Mouse (Mus musculus) urinary bladder, adult 18-20 months (tissue): ENCODE data around the gene Aaas.
A peak's percentile ranks its signal among the peaks of the same experiment; 100 is the strongest.

Source experiments
- DNase-seq, 2 experiments: peaks; one replicate each; pipeline ENCODE4 v3.0.0; 2022; ENCODE audit warnings: low spot score in 2 of 2, mixed read lengths in 2 of 2

Gene Aaas

GRCm38 (mm10) chr15:102350138-102350941, at the start of gene Aaas:
Gene Aaas, minus strand, starts transcription at chr15:102350771.
- DNase-seq: peak; percentile 91 to 93

DNA sequence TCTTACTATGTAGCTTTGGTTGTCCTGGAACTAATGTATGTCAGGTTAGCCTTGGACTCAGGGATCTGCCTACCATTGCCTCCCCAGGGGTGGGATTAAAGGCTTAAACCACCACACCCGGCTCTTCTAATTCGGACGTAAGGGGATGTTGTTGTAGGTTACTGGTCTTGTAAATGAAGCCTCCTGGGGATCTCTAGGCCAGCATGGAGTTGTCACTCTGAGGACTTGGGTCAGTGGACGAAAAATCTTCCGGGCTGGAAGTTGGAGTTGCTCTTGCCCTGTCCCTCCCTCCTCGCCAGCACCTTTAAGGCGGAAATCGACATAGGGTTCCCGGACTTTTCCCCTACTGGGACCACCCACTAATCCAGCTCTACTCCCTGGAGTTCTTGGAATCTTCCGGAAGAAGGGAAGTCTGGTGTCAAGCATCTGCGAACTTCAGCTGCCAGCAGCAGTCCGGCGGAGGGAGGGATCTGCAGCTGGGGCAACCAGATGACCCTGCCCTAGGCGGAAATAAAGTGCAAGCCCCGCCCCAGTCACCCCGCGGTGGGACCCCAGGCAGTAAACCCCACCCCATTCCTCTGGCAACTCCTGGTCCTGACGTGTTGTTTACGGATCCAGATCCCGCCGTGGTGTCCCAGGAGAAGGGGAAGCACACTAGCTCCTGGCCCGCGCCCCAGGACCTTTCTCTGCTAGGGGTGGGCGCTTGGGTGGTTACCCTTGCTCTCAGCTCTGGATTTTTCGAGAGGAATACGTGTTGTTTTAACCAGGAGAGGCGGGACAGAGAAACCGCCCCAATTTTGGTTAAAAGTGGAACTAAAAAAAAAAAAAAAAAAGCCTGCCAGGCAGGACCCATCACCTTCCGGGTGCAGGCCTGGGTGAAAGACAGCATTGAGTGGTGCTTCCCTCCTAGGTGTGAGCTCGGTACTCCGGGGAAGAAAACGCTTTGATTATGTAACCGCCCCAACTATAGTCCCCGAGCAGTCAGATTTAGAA, 49.0 kb upstream of the Aaas start:
- DNase-seq: peak; percentile 78 to 92

DNA sequence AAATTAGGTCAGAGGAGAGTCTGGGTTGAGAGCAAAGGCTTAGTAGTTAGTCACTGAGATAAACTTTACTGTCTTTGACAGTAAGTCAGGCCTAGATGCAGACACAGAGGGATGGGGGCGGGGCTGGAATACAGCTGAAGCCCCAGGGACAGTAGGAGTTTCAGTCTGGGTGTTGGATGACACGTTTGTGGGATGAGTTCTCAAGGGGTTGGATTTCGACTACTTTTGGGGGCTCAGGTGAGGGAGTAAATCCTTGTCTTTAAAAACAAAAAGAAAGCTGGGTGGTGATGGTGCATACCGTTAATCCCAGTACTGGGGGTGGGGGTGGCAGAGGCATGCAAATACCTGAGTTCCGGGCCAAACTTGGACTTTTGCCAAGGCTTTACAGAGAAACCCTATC, 48.1 kb upstream of the Aaas start:
- no peak for DNase-seq

DNA sequence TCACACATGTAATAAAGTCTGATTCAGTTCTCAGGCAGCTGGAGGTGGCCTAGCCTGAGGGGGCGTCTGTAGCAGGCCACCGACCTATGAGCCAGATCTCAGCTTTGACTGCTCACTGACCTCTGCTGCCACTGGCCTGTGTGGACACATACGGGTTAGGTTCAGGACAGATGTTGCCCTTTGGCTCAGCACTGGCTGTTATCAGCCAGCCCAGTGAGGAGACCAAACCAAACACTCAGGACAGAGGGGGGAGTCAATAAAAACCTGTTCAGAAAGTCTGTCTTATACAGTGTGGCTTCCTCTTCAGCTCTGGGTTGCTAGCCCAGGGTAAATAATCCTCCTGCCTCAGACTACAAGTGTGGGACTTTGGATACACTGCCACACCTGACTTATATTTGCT, 44.5 kb upstream of the Aaas start:
- no peak for DNase-seq

GRCm38 (mm10) chr15:102393584-102394014, 43.0 kb upstream of the Aaas start:
- DNase-seq: no peak

DNA sequence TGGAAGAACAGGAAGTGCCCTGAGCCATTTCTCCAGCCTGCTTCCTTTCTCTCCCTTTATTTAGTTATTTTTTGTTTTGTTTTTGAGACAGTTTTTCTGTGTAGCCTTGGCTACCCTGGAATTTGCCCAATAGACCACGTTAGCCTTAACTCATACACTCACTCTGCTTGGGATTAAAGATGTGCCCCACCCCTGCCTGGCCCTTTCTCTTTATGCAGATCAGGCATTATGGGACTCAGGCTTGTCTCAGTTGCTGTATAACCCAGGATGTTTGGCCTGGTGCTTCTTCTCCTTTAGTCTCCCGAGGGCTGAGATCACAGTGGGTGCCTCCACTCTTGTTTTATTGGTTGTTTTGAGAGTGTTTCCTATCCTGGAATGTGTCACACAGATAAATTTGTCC, 41.9 kb upstream of the Aaas start:
- DNase-seq: no peak

DNA sequence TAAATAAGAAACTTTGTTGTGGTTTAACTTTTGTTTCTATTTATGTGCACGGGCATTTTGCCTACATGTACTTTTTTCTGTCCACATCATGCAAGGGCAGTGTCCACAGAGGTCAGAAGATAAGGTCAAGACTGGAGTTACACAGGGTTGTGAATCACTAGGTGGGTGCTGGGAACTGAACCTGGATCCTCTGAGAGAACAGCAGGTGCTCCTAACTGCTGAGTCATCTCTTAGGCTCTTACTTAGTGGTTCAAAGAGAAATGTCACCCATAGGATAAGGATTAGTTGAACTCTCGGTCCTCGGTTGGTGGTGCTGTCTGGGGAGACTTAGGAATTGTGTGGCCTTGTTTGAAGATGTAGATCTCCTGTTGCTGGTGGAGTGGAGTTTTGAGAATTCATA, 38.4 kb upstream of the Aaas start:
- no peak for DNase-seq

DNA sequence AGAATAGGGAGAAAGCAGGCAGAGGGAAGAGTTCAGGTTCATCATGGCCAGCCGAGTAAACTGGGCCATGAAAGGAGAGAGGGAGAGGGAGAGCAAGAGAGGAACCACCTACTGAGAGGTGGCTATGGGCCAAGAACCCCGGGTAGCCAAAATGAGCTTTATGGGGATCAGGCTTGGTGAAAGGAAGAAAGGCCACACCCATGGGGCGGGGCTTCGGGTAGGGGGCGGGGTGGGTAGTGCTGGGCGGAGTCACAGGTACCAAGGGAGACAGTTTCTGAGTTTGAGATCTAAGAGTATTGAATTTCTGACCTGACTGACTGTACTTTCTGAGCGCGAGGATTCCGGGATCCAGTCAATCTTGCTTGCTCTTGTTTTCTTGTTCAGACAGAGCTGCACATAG, 36.1 kb upstream of the Aaas start:
- DNase-seq: no peak

DNA sequence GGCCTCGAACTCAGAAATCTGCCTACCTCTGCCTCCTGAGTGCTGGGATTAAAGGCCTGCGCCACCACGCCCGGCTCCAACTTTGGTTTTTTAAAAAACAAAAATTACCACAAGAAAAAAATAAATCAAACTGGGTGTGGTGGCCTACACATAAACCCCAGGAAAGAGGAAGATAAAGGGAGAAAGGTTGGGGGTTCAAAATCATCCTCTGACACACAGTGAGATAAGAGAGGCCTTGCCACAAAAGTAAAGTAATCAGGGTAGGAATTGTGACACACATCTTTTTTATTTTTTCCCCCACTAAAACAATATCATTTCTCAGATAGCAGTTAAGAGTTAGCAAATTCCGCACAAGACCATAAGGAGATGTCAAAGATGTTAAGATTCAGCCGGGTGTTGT, 33.1 kb upstream of the Aaas start:
- DNase-seq: no peak

DNA sequence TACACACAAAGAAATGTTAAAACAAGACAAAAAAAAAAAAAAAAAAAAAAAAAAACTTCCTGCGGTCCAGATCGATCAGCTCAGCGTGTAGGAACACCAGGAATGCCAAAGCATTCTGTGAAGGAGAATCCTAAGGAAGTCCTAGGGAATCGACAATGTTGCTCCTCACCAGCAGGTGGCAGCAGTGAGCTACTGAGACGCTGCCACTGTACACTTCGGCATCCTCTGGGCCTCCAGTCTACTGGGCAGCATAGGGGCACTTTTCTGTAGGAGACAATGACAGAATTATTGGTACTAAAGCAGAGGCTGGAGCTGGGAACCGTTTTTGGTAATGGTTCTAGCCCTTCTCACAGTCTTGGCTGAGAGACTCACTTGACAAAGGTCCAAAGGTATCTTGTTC, 31.0 kb upstream of the Aaas start:
- peak; percentile 60 to 72 for DNase-seq

DNA sequence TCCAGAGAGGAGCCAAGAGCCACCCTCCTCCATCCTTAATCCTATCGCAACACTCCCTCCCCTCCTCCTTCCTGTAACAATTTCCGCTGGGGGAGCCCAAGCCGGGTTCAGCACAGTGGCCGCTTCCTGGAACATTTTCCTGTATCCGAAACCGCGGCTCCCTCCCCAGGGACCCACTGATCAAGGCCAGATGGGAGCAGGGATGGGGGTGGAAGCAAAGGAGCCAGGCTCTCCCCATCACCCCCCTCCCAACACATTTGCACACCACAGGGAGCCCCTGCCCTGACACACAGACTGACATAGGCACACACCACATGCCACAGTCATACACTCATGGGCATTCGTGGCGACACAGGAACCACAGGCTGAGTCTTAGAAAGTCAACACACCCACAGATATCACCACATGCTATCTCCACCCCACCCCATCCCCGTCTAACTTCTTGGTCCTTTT, 27.3 kb upstream of the Aaas start:
- DNase-seq: no peak

DNA sequence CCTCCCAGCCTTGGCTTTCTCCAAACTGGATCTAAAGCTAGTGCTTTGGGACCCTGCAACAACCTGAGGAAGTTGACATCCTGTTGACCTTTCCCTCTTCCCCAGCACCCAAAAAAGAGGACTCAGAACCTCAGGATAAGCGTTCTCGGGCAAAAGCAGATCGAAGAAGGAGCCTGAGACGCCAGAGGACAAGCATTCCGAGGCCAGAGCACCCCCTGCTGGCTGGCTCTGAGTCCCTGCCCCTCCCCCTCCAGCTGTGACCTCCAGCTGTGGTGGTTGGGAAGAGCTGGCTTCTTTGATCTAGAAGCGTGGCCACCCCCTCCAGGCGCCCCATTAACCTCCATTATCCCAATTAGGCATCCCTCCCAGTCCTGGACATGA, 26.6 kb upstream of the Aaas start:
- DNase-seq: peak; percentile 79 to 85

- peak; percentile 39 to 62 for DNase-seq
These were observed 26.0 kb upstream of the Aaas start for GRCm38 (mm10) chr15:102376453-102377162.

GRCm38 (mm10) chr15:102370727-102371126, 20.2 kb upstream of the Aaas start:
- DNase-seq: no peak

DNA sequence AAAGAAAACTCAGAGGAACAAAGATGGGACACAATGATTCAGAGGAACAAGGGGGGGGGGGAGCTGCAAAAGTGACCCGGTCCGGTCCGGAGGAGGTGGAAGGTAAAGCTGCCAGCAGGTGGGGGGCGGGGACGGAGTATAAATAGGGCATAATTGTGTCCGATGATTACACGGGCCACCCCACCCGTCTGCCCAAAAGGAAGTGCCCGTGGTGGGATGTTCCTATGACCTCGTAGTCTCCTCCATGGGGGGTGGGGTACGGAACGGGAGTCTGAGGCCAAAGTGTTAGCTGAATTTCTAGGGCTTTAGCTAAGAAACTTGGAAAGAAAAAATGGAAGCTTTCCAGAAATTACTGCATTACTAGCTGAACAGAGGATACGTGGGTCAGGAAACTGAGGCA, 19.4 kb upstream of the Aaas start:
- DNase-seq: no peak

- no peak for DNase-seq
These were observed 16.3 kb upstream of the Aaas start, which contains the start of gene Sp7 for GRCm38 (mm10) chr15:102366733-102367344. Gene Sp7, minus strand, starts transcription at chr15:102367182.

- no peak for DNase-seq
These were observed 15.7 kb upstream of the Aaas start for GRCm38 (mm10) chr15:102366238-102366637.

GRCm38 (mm10) chr15:102364678-102365077, 14.1 kb upstream of the Aaas start:
- DNase-seq: no peak

- no peak for DNase-seq
These were observed 12.1 kb upstream of the Aaas start for GRCm38 (mm10) chr15:102362648-102363047.

DNA sequence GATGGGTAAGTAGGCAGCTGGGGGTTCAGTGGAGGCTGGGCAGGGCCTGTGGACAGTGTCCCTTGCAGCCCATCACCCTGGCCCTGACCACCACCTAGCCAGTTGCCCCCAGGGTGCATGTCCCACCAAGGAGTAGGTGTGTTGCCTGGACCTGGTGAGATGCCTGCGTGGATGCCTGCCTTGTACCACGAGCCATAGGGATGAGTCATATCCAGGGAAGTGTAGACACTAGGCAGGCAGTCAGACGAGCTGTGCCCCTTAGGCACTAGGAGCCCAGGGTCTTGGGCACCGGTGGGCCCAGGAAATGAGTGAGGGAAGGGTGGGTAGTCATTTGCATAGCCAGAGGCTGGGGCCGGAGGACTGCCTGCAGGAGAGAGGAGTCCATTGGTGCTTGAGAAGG, 8.3 kb upstream of the Aaas start:
- DNase-seq: no peak

- no peak for DNase-seq
These were observed 7.6 kb upstream of the Aaas start for GRCm38 (mm10) chr15:102358126-102358525.
